Mouse (Mus musculus) embryonic fibroblast, embryonic 13.5 days (primary cell): ENCODE measurements at regions not wholly inside any gene's neighbourhood (a gene's known extent, or its start where the extent isn't known, plus 50 kb on each side); places are given as distances from the start of the nearest gene placed in this dataset.

ENCODE experiments used
- CTCF ChIP-seq: IDR thresholded peaks from 2 replicates; pipeline ENCODE4 v1.5.1; 2011; ENCODE audit warnings: mild to moderate bottlenecking, control low read depth, low read length, moderate library complexity, borderline replicate concordance; ENCODE audit not compliant: insufficient read depth
- POLR2A ChIP-seq: IDR thresholded peaks from 2 replicates; pipeline ENCODE4 v1.6.1; 2011; ENCODE audit warnings: low read depth, mild to moderate bottlenecking, control low read depth, low read length, moderate library complexity

- no peak for TF ChIP-seq CTCF
- no peak for TF ChIP-seq POLR2A
These were observed 69.8 kb downstream of the Phlda1 start for GRCm38 (mm10) chr10:111575926-111576325.
